Mouse (Mus musculus) hindbrain, embryonic 14.5 days (tissue): ENCODE data around the gene Krtap28-10. TPM values are rescaled to one million over a fixed set of nuclear protein-coding genes. Genes with fewer than 3 reads are reported as not detected.
"Not testable (repeated sequence)": the region's sequence is repeated elsewhere in the genome, so short reads cannot be mapped to it uniquely, and the experiment has no call there.

ENCODE experiments used
- ATAC-seq: fragments of 200-750 bp; cut with Nextera tagmentation; 2 replicates; pipeline ENCODE4 v1.8.0; 2017; ENCODE audit warnings: moderate number of reproducible peaks, mild to moderate bottlenecking, moderate TSS enrichment, moderate library complexity; ENCODE audit not compliant: low FRiP score
- DNase-seq: peaks from one replicate; pipeline ENCODE4 v3.0.0-alpha.2; 2015; ENCODE audit warnings: low spot score
- H3K27ac ChIP-seq: fragments of 300-500 bp; sonication (generic); 2 replicates; pipeline ENCODE4 v1.5.1; 2014; ENCODE audit warnings: mild to moderate bottlenecking, moderate library complexity
- H3K27me3 ChIP-seq: fragments of 300-500 bp; sonication (generic); 2 replicates; pipeline ENCODE4 v1.6.1; 2014; ENCODE audit warnings: mild to moderate bottlenecking, low read length, mixed read lengths; ENCODE audit not compliant: control insufficient read depth, insufficient read depth
- H3K36me3 ChIP-seq: fragments of 300-500 bp; sonication (generic); replicated peaks from 2 replicates; pipeline ENCODE4 v1.6.1; 2014; ENCODE audit not compliant: control insufficient read depth, insufficient read depth
- H3K4me1 ChIP-seq: fragments of 300-500 bp; sonication (generic); replicated peaks from 2 replicates; pipeline ENCODE4 v1.6.1; 2014; ENCODE audit warnings: antibody characterized with exemption, low read length, mixed read lengths; ENCODE audit not compliant: control insufficient read depth, insufficient read depth
- H3K4me2 ChIP-seq: fragments of 300-500 bp; sonication (generic); replicated peaks from 2 replicates; pipeline ENCODE4 v1.6.1; 2014; ENCODE audit warnings: mild to moderate bottlenecking, moderate library complexity
- H3K4me3 ChIP-seq: fragments of 300-500 bp; sonication (generic); replicated peaks from 2 replicates; pipeline ENCODE4 v1.5.1; 2014; ENCODE audit warnings: mild to moderate bottlenecking, low read length
- H3K9ac ChIP-seq: fragments of 300-500 bp; sonication (generic); 2 replicates; pipeline ENCODE4 v1.6.1; 2014
- H3K9me3 ChIP-seq: fragments of 300-500 bp; sonication (generic); 2 replicates; pipeline ENCODE4 v1.6.1; 2016; ENCODE audit warnings: low read length; ENCODE audit not compliant: control insufficient read depth
- WGBS: fragments of 180-500 bp; shearing (Covaris S2); extraction: QIAGEN DNeasy Blood & Tissue Kit; methylation state at CpG from one replicate; pipeline ENCODE4 v1.1.7; 2014; 5-methylcytosine and 5-hydroxymethylcytosine counted together
- polyA plus RNA-seq: library from polyadenylated mRNA; unstranded; fragments of >200 nt; fragmentation: Nextera tagmentation; extraction: Ambion mirVana; gene quantifications from 2 replicates; pipeline ENCODE4 v1.2.1, GENCODE M21; 2014

The Krtap28-10 gene
- polyA plus RNA-seq, 1 experiment from 2014 or later = not detected

- 47% methylated on average over 1 of the region's 1 CpGs for WGBS
- H3K9ac ChIP-seq = no peak overlapping the region
- ATAC-seq (no peak), DNase-seq (no peak)
- H3K9me3 ChIP-seq = no peaks in the 10 kb centered on the region
- no peak overlapping the region for H3K4me3 ChIP-seq
- H3K4me1 ChIP-seq = no peaks in the 10 kb centered on the region
- H3K4me2 ChIP-seq = no peak overlapping the region
- H3K27me3 ChIP-seq = no peaks in the 10 kb centered on the region
- no peak overlapping the region for H3K27ac ChIP-seq
- no peaks in the 10 kb centered on the region for H3K36me3 ChIP-seq
Observed at GRCm38 (mm10) chr1:83031950-83032349, 10.3 kb downstream of the Krtap28-10 start.

DNA sequence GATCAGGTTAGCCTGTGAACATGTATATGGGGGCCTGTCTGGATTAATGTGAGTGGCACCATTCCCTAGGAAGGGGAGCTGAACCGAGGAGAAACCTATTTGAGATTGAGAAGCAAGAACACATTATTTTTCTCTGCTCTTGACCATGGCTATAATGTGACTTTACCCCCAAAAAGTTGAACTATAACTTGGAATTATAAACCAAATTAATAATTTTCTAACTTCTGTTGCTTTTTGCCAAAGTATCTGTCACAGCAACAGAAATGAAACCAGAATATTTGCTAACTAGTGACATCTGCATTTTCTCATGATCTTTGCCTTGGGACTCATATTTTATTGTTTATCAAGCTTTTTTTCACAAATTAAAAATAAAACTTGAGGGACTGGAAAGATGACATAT is 25.7 kb downstream of the Krtap28-10 start:
- H3K4me2 ChIP-seq = no peak overlapping the region
- H3K27me3 ChIP-seq = no peaks in the 10 kb centered on the region
- DNase-seq = no peak
- no peak overlapping the region for H3K27ac ChIP-seq
- no peak overlapping the region for H3K4me3 ChIP-seq
- H3K9me3 ChIP-seq = no peaks in the 10 kb centered on the region
- no peaks in the 10 kb centered on the region for H3K36me3 ChIP-seq
- H3K9ac ChIP-seq = no peak overlapping the region
- no peak for ATAC-seq
- no peaks in the 10 kb centered on the region for H3K4me1 ChIP-seq
- 86% methylated on average over 1 of the region's 1 CpGs for WGBS

GRCm38 (mm10) chr1:83015329-83015879 is 26.9 kb downstream of the Krtap28-10 start:
- Histone ChIP-seq H3K9me3 (no peaks in the 10 kb centered on the region), H3K27me3 (no peaks in the 10 kb centered on the region), H3K4me1 (no peaks in the 10 kb centered on the region), H3K4me3 (no peak overlapping the region), H3K27ac (no peak overlapping the region), H3K36me3 (no peaks in the 10 kb centered on the region), H3K4me2 (no peak overlapping the region), H3K9ac (no peak overlapping the region)
- 81% methylated on average over 10 of the region's 10 CpGs for WGBS
- DNase-seq = no peak
- no peak for ATAC-seq

DNA sequence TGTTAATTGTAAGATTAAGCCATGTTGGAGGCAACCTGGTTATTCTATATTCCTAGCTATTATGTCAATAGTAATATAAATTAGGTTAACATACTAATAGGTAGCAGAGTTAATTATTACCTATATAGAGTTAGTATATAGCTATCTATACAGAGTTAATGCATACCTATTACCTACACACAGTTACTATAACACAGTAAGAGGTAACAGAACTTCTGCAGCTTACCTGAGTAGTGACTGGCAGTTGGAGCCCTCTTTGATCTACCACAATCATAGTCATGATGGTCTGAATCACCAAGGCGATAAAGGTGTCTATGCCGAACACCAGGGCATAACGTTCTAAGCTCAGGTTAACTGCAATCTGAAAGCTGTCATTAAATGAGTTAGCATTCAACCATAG is 27.8 kb downstream of the Krtap28-10 start:
- H3K4me2 ChIP-seq = no peak overlapping the region
- 96% methylated on average over 3 of the region's 3 CpGs for WGBS
- no peak overlapping the region for H3K4me3 ChIP-seq
- DNase-seq (no peak), ATAC-seq (no peak)
- no peak overlapping the region for H3K27ac ChIP-seq
- no peaks in the 10 kb centered on the region for H3K4me1 ChIP-seq
- no peaks in the 10 kb centered on the region for H3K9me3 ChIP-seq
- H3K9ac ChIP-seq = no peak overlapping the region
- H3K27me3 ChIP-seq = no peaks in the 10 kb centered on the region
- no peaks in the 10 kb centered on the region for H3K36me3 ChIP-seq

GRCm38 (mm10) chr1:83007471-83007870 is 34.8 kb downstream of the Krtap28-10 start:
- DNase-seq (no peak), ATAC-seq (no peak)
- Histone ChIP-seq H3K27ac (no peak overlapping the region), H3K4me2 (no peak overlapping the region), H3K4me1 (no peaks in the 10 kb centered on the region), H3K9me3 (no peaks in the 10 kb centered on the region), H3K27me3 (no peaks in the 10 kb centered on the region), H3K9ac (no peak overlapping the region), H3K36me3 (no peaks in the 10 kb centered on the region), H3K4me3 (no peak overlapping the region)
- 76% methylated on average over 6 of the region's 6 CpGs for WGBS

DNA sequence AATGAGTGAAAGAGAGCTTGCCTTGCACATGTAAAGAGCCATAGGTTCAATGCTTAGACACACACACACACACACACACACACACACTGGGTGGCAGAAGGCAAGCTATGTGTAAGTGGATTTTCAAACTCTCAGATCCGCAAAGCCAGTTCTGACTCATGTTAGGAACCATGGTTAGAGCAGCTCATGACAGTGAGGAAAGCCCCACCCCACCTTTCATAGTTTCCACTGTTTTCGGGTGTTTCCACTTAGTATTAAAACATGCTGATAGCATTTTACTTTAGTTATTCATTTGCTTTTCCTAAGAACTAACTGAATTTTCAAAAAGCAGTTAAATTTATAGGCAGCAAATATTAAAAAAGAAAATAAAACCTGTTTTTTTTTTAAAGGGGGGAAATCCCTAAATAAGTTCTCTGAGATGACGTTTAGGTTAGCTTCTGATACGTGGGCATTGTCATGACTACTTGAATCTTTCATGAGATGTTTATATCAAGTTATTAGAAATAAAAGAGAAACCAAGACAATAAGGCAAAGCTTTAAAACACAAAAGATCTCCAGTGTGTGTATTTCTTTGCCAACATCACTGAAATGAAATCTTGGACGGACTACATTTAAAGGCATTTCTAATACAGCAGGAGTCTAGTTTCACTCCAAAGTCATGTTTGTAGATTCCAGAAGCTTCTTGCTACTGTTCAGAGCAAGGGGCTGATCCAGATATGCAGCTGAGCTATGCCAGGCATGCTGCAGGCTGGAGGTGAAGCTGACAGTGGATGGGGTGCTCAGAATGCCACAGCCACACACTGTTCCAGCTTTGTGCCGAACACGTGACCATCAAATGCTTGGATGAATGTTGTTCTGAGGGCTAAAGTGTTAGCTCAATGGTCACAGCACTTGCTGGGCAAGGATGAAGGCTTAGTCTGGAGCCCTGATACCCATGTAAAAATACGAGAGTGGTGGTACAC is 35.8 kb downstream of the Krtap28-10 start:
- WGBS = 88% methylated on average over 8 of the region's 8 CpGs
- Histone ChIP-seq H3K27me3 (no peaks in the 10 kb centered on the region), H3K9ac (no peak overlapping the region), H3K36me3 (no peaks in the 10 kb centered on the region), H3K4me3 (no peak overlapping the region), H3K27ac (no peak overlapping the region), H3K9me3 (no peaks in the 10 kb centered on the region), H3K4me1 (no peaks in the 10 kb centered on the region), H3K4me2 (no peak overlapping the region)
- ATAC-seq (no peak), DNase-seq (no peak)

GRCm38 (mm10) chr1:83000306-83000705 is 42.0 kb downstream of the Krtap28-10 start, which contains the start of gene Gm47959:
Gm47959 (plus strand) TSS chr1:83000548.
- ATAC-seq, DNase-seq, H3K27ac ChIP-seq, H3K36me3 ChIP-seq, H3K4me3 ChIP-seq, H3K4me1 ChIP-seq, H3K9ac ChIP-seq, H3K4me2 ChIP-seq, H3K27me3 ChIP-seq, H3K9me3 ChIP-seq: not testable (repeated sequence)
- WGBS = 96% methylated on average over 9 of the region's 9 CpGs

DNA sequence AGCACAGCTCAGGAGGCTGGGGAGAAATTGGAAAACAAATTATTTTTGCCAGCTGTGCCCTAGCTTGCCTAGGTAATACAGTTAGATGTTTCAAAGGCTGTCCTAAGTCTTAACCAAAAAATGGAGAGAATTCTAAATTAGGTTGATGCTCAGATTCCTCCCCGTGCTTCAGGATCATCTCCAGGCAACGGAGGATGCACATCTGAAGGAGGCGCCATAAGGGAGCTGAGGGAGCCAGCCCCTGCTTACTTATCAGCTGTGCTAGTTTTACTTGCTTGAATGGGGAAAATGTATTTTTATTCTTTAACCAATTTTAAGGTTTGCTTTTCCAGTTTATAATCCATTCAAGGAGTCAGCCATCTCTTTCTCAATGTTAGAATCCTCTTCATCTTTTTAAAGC is 48.3 kb downstream of the Krtap28-10 start:
- no peak for ATAC-seq
- Histone ChIP-seq H3K9ac (no peak overlapping the region), H3K4me2 (no peak overlapping the region), H3K9me3 (no peaks in the 10 kb centered on the region), H3K4me3 (no peak overlapping the region), H3K27me3 (no peaks in the 10 kb centered on the region), H3K27ac (no peak overlapping the region), H3K36me3 (no peaks in the 10 kb centered on the region), H3K4me1 (no peaks in the 10 kb centered on the region)
- WGBS = 83% methylated on average over 3 of the region's 3 CpGs
- DNase-seq = no peak

- Histone ChIP-seq H3K4me2 (no peak overlapping the region), H3K4me3 (no peak overlapping the region), H3K27ac (no peak overlapping the region), H3K9ac (no peak overlapping the region), H3K4me1 (no peaks in the 10 kb centered on the region), H3K36me3 (no peaks in the 10 kb centered on the region), H3K27me3 (no peaks in the 10 kb centered on the region), H3K9me3 (no peaks in the 10 kb centered on the region)
- DNase-seq = no peak
- WGBS = 91% methylated on average over 6 of the region's 6 CpGs
- no peak for ATAC-seq
Observed at GRCm38 (mm10) chr1:82992093-82992492, 50.2 kb downstream of the Krtap28-10 start.
